Mouse (Mus musculus) olfactory bulb, adult 2 months (tissue): ENCODE measurements around the gene Pom121l2.

Experiments
- CTCF ChIP-seq: fragments of 200-500 bp; IDR thresholded peaks from 2 replicates; pipeline ENCODE4 v1.5.1; 2012; ENCODE audit warnings: low read depth, mild to moderate bottlenecking, low read length, moderate library complexity; ENCODE audit not compliant: insufficient read depth
- POLR2A ChIP-seq: fragments of 200-500 bp; IDR thresholded peaks from 2 replicates; pipeline ENCODE4 v1.6.1; 2012; ENCODE audit warnings: mild to moderate bottlenecking, low read depth, low read length, moderate library complexity; ENCODE audit not compliant: insufficient read depth

DNA sequence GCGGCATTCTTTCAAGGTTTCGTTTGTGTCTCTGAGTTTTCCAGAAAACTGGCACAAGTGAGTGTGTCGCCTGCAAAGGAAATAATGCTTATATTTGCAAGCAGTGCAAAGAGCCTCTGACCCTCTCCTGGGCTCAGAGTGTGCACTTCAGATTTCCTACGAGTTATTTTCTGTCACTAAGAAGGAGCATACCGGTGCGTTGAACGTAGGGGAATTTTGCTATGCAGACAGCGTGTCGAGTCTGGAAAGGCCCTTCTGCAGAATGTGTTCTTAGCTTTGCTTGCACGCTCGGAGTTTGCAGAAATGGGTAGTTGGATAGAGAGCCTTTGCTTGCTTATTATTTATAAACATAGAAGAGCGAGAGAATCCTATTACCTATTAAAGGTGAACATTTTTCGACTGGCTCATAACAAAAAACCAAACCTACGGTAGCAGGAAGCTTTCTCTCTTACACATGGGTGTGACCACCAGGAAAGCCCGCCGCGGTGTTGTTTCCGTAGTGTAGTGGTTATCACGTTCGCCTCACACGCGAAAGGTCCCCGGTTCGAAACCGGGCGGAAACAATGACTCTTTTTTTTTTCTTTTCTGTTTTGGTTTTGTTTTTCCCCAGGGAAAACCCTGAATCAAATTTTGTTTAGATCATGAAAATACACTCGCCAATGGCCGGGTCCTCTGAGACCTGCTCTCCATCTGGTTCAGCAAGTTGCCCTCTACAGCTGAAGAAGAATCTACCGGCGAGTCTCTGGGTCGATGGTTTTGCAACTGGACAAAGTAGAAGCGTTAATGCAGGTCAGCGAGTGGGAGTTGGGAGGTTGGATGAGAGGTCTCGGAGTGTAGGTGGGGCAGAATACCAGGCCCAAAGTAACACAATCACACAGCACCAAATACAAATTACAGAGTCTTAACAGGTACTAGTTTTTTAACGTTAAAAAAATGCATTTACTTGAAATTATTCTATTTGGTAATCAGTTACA lies 45.4 kb downstream of the Pom121l2 start:
- no peak for TF ChIP-seq POLR2A
- no peak for TF ChIP-seq CTCF
